ENCODE assay signal across 22 mouse cellular contexts in genomic region chr15:85808031-85808430, GRCm38 (mm10). TPM values are rescaled to one million over a fixed set of nuclear protein-coding genes. Genes with fewer than 3 reads are reported as not detected.
DNase-seq lines count a peak whose midpoint lies in the region; ATAC-seq and TF ChIP-seq lines count a peak whose summit lies in the region.
"Had no signal": no experiment of that assay in that cellular context is flagged by ENCODE, and none has a peak within 500 bp of the region (broad histone marks: within the 10 kb centered on the region; RNA-seq: fewer than 3 reads in every experiment).

No protein-coding gene starts in this region.

- ATAC-seq in embryonic facial prominence, embryonic 13.5 days (ENCODE audit: insufficient number of reproducible peaks, insufficient read depth, low FRiP score, low TSS enrichment, low read depth), result no peak
- ATAC-seq in heart, postnatal 0 days (ENCODE audit: insufficient read depth, low read depth), result no peak
- no peak for ATAC-seq in forebrain, embryonic 12.5 days (ENCODE audit: low FRiP score)
- ATAC-seq: CD4-positive, CD25-positive, alpha-beta regulatory T cell, adult 4 months; forebrain, embryonic 13.5 days; forebrain, postnatal 0 days; hindbrain, embryonic 16.5 days; inflammation-experienced regulatory T-cells, adult 6 months had no signal

- H3K27me3 ChIP-seq in embryonic facial prominence, embryonic 13.5 days, result no peaks in the 10 kb centered on the region
- no peaks in the 10 kb centered on the region for H3K27me3 ChIP-seq in embryonic facial prominence, embryonic 10.5 days (replicated peaks; ENCODE audit: low read depth, poor library complexity, severe bottlenecking)
- no peaks in the 10 kb centered on the region for H3K27me3 ChIP-seq in heart, postnatal 0 days (ENCODE audit: control insufficient read depth, insufficient read depth, low read length)
- H3K27me3 ChIP-seq in forebrain, embryonic 12.5 days, result no peaks in the 10 kb centered on the region
- H3K27me3 ChIP-seq: embryonic facial prominence, embryonic 12.5 days; forebrain, embryonic 13.5 days; heart, embryonic 13.5 days had no signal

- no peak overlapping the region for H3K4me3 ChIP-seq in embryonic facial prominence, embryonic 13.5 days
- no peak overlapping the region for H3K4me3 ChIP-seq in embryonic facial prominence, embryonic 10.5 days
- no peak overlapping the region for H3K4me3 ChIP-seq in heart, postnatal 0 days (ENCODE audit: low read depth, low read length)
- no peak overlapping the region for H3K4me3 ChIP-seq in forebrain, embryonic 12.5 days (replicated peaks)
- H3K4me3 ChIP-seq: embryonic facial prominence, embryonic 12.5 days; forebrain, embryonic 13.5 days; heart, embryonic 13.5 days; hindbrain, embryonic 10.5 days had no signal

- no peaks in the 10 kb centered on the region for H3K36me3 ChIP-seq in embryonic facial prominence, embryonic 13.5 days
- H3K36me3 ChIP-seq in embryonic facial prominence, embryonic 10.5 days (replicated peaks), result no peaks in the 10 kb centered on the region
- peaks cover 14% of the 10 kb centered on the region; the same call in 1 of the 2 replicates for H3K36me3 ChIP-seq in heart, postnatal 0 days (replicated peaks; ENCODE audit: control insufficient read depth, insufficient read depth, low read length)
- H3K36me3 ChIP-seq in forebrain, embryonic 12.5 days (replicated peaks), result no peaks in the 10 kb centered on the region
- H3K36me3 ChIP-seq: embryonic facial prominence, embryonic 12.5 days; hindbrain, embryonic 10.5 days had no signal

- H3K9me3 ChIP-seq in embryonic facial prominence, embryonic 13.5 days, result no peaks in the 10 kb centered on the region
- no peaks in the 10 kb centered on the region for H3K9me3 ChIP-seq in embryonic facial prominence, embryonic 10.5 days
- no peaks in the 10 kb centered on the region for H3K9me3 ChIP-seq in heart, postnatal 0 days (replicated peaks; ENCODE audit: control insufficient read depth, low read length)
- H3K9me3 ChIP-seq in forebrain, embryonic 12.5 days, result no peaks in the 10 kb centered on the region
- H3K9me3 ChIP-seq: embryonic facial prominence, embryonic 12.5 days; forebrain, embryonic 13.5 days; G1E; heart, embryonic 13.5 days; hindbrain, embryonic 10.5 days had no signal

- H3K4me1 ChIP-seq in embryonic facial prominence, embryonic 13.5 days, result peaks cover 13% of the 10 kb centered on the region
- peaks cover 15% of the 10 kb centered on the region for H3K4me1 ChIP-seq in embryonic facial prominence, embryonic 10.5 days
- peaks cover 31% of the 10 kb centered on the region for H3K4me1 ChIP-seq in heart, postnatal 0 days (ENCODE audit: control insufficient read depth, insufficient read depth)
- H3K4me1 ChIP-seq in forebrain, embryonic 12.5 days, result peaks cover 16% of the 10 kb centered on the region

- H3K4me2 ChIP-seq in embryonic facial prominence, embryonic 13.5 days, result no peak overlapping the region
- H3K4me2 ChIP-seq in heart, postnatal 0 days (ENCODE audit: low read depth, low read length), result no peak overlapping the region
- H3K4me2 ChIP-seq in forebrain, embryonic 12.5 days, result no peak overlapping the region
- H3K4me2 ChIP-seq: embryonic facial prominence, embryonic 12.5 days; forebrain, embryonic 13.5 days; heart, embryonic 13.5 days had no signal

- 75% methylated on average over 6 of the region's 6 CpGs for WGBS in embryonic facial prominence, embryonic 13.5 days
- WGBS in embryonic facial prominence, embryonic 10.5 days, result 82% methylated on average over 6 of the region's 6 CpGs
- 74% methylated on average over 6 of the region's 6 CpGs for WGBS in heart, postnatal 0 days
- WGBS in forebrain, embryonic 12.5 days, result 75% methylated on average over 6 of the region's 6 CpGs

- TF ChIP-seq EP300 in heart, postnatal 0 days (IDR thresholded peaks at IDR 0.05; ENCODE audit: low read depth), result no peak

- no peak overlapping the region for H3K27ac ChIP-seq in embryonic facial prominence, embryonic 13.5 days
- no peak overlapping the region for H3K27ac ChIP-seq in embryonic facial prominence, embryonic 10.5 days (replicated peaks)
- peak overlapping the region; percentile 71 for H3K27ac ChIP-seq in heart, postnatal 0 days (ENCODE audit: low read depth)
- no peak overlapping the region for H3K27ac ChIP-seq in forebrain, embryonic 12.5 days
- H3K27ac ChIP-seq: embryonic facial prominence, embryonic 12.5 days; forebrain, embryonic 13.5 days; heart, embryonic 13.5 days; hindbrain, embryonic 10.5 days had no signal

- no peak for DNase-seq in embryonic facial prominence, embryonic 10.5 days (ENCODE audit: low spot score)
- no peak for DNase-seq in heart, postnatal 0 days (ENCODE audit: low spot score)
- DNase-seq in heart, adult 18-20 months, result no peak
- peak; percentile 23 to 34 for DNase-seq in thymus, postnatal 10 days (ENCODE audit: low spot score in 2 of 2)
- DNase-seq in thymus, postnatal 4 days, result peak; percentile 41
- DNase-seq: adrenal gland, adult 8-10 months; adrenal gland, postnatal 36 days; B cell, adult 2 months; cerebellum, postnatal 14 days; embryo, embryonic 11 days; forebrain, postnatal 0 days; heart, postnatal 14 days had no signal

- 0 out of 2 replicates have a peak overlapping the region, but pooled peaks have one; percentile 2 for H3K9ac ChIP-seq in embryonic facial prominence, embryonic 13.5 days
- no peak overlapping the region for H3K9ac ChIP-seq in heart, postnatal 0 days (replicated peaks; ENCODE audit: low read depth, low read length)
- no peak overlapping the region for H3K9ac ChIP-seq in forebrain, embryonic 12.5 days
- H3K9ac ChIP-seq: embryonic facial prominence, embryonic 12.5 days; forebrain, embryonic 13.5 days; forebrain, postnatal 0 days; heart, embryonic 13.5 days had no signal

- no peak for TF ChIP-seq CTCF in heart, postnatal 0 days (IDR thresholded peaks at IDR 0.05; ENCODE audit: low read depth)

RNA-seq across cellular contexts. Expression of gene Cdpf1, which starts 3.5 kb away (rescaled TPM):
- polyA plus RNA-seq in embryonic facial prominence, embryonic 13.5 days (2015; fragmentation: Nextera tagmentation; extraction: Ambion mirVana), result 22.0 and 29.4 TPM in 2 replicates
- 32.2 and 34.2 TPM in 2 replicates for polyA plus RNA-seq in embryonic facial prominence, embryonic 10.5 days (2016; fragmentation: Nextera tagmentation; extraction: Ambion mirVana)
- 31.0 and 96.8 TPM in 2 replicates for total RNA-seq in heart, postnatal 0 days (2014; rRNA removed; ENCODE audit: low replicate concordance)
- 45.9 and 49.9 TPM in 2 replicates for polyA plus RNA-seq in heart, postnatal 0 days (2015; fragmentation: Nextera tagmentation; extraction: Ambion mirVana)
- 10 to 100 TPM; 32.5 to 33.9 TPM for total RNA-seq in heart, adult 18-20 months (2021)
- 17.9 and 18.5 TPM in 2 replicates for polyA plus RNA-seq in forebrain, embryonic 12.5 days (2016; fragmentation: Nextera tagmentation; extraction: Ambion mirVana)

RNA-seq across cellular contexts. Expression of gene Pkdrej, which starts 13.5 kb away (rescaled TPM):
- 0.19 and 0.25 TPM in 2 replicates for polyA plus RNA-seq in embryonic facial prominence, embryonic 13.5 days (2015; fragmentation: Nextera tagmentation; extraction: Ambion mirVana)
- polyA plus RNA-seq in embryonic facial prominence, embryonic 10.5 days (2016; fragmentation: Nextera tagmentation; extraction: Ambion mirVana), result 0.04 TPM in 2 replicates
- 2.4 and 2.7 TPM in 2 replicates for total RNA-seq in heart, postnatal 0 days (2014; rRNA removed; ENCODE audit: low replicate concordance)
- 0.54 and 0.66 TPM in 2 replicates for polyA plus RNA-seq in heart, postnatal 0 days (2015; fragmentation: Nextera tagmentation; extraction: Ambion mirVana)
- 1 to 10 TPM; 3.5 to 4.1 TPM for total RNA-seq in heart, adult 18-20 months (2021)
- polyA plus RNA-seq in forebrain, embryonic 12.5 days (2016; fragmentation: Nextera tagmentation; extraction: Ambion mirVana), result 0.10 TPM in 1 of 2 replicates, not detected in the other
- polyA plus RNA-seq: CD4-positive, CD25-positive, alpha-beta regulatory T cell, adult 4 months; forebrain, embryonic 13.5 days; G1E; hindbrain, embryonic 10.5 days; inflammation-experienced regulatory T-cells, adult 6 months had no signal

RNA-seq across cellular contexts. Expression of gene Ttc38, which starts 24.1 kb away (rescaled TPM):
- 7.3 and 7.4 TPM in 2 replicates for polyA plus RNA-seq in embryonic facial prominence, embryonic 13.5 days (2015; fragmentation: Nextera tagmentation; extraction: Ambion mirVana)
- 2.2 and 3.1 TPM in 2 replicates for polyA plus RNA-seq in embryonic facial prominence, embryonic 10.5 days (2016; fragmentation: Nextera tagmentation; extraction: Ambion mirVana)
- total RNA-seq in heart, postnatal 0 days (2014; rRNA removed; ENCODE audit: low replicate concordance), result 11.6 and 14.7 TPM in 2 replicates
- 6.9 and 7.6 TPM in 2 replicates for polyA plus RNA-seq in heart, postnatal 0 days (2015; fragmentation: Nextera tagmentation; extraction: Ambion mirVana)
- total RNA-seq in heart, adult 18-20 months (2021), result 10 to 100 TPM; 15.2 to 21.4 TPM
- polyA plus RNA-seq in forebrain, embryonic 12.5 days (2016; fragmentation: Nextera tagmentation; extraction: Ambion mirVana), result 2.7 and 3.0 TPM in 2 replicates

RNA-seq across cellular contexts. Expression of gene Gtse1, which starts 51.5 kb away (rescaled TPM):
- 25.5 and 27.2 TPM in 2 replicates for polyA plus RNA-seq in embryonic facial prominence, embryonic 13.5 days (2015; fragmentation: Nextera tagmentation; extraction: Ambion mirVana)
- 53.2 and 54.3 TPM in 2 replicates for polyA plus RNA-seq in embryonic facial prominence, embryonic 10.5 days (2016; fragmentation: Nextera tagmentation; extraction: Ambion mirVana)
- 17.9 and 23.3 TPM in 2 replicates for total RNA-seq in heart, postnatal 0 days (2014; rRNA removed; ENCODE audit: low replicate concordance)
- polyA plus RNA-seq in heart, postnatal 0 days (2015; fragmentation: Nextera tagmentation; extraction: Ambion mirVana), result 6.3 and 6.7 TPM in 2 replicates
- under 1 TPM; 0.54 to 0.60 TPM for total RNA-seq in heart, adult 18-20 months (2021)
- polyA plus RNA-seq in forebrain, embryonic 12.5 days (2016; fragmentation: Nextera tagmentation; extraction: Ambion mirVana), result 44.1 and 44.6 TPM in 2 replicates

Comparison
In these comparisons a context has a peak if more than half of its experiments do, and no peak if none do; other contexts are left out.
1. DNase-seq: peak in thymus, postnatal 10 days (2 of 2) and thymus, postnatal 4 days (single experiment); none in embryonic facial prominence, embryonic 10.5 days (single experiment), heart, postnatal 0 days (single experiment) and heart, adult 18-20 months (0 of 2).